Mouse (Mus musculus): ENCODE data around the gene Map2k5. TPM values are rescaled to one million over a fixed set of nuclear protein-coding genes. Genes with fewer than 3 reads are reported as not detected.

Map2k5 gene
- total RNA-seq, 2 experiments from 2014 or later = 10.4 to 18.8 TPM

DNA sequence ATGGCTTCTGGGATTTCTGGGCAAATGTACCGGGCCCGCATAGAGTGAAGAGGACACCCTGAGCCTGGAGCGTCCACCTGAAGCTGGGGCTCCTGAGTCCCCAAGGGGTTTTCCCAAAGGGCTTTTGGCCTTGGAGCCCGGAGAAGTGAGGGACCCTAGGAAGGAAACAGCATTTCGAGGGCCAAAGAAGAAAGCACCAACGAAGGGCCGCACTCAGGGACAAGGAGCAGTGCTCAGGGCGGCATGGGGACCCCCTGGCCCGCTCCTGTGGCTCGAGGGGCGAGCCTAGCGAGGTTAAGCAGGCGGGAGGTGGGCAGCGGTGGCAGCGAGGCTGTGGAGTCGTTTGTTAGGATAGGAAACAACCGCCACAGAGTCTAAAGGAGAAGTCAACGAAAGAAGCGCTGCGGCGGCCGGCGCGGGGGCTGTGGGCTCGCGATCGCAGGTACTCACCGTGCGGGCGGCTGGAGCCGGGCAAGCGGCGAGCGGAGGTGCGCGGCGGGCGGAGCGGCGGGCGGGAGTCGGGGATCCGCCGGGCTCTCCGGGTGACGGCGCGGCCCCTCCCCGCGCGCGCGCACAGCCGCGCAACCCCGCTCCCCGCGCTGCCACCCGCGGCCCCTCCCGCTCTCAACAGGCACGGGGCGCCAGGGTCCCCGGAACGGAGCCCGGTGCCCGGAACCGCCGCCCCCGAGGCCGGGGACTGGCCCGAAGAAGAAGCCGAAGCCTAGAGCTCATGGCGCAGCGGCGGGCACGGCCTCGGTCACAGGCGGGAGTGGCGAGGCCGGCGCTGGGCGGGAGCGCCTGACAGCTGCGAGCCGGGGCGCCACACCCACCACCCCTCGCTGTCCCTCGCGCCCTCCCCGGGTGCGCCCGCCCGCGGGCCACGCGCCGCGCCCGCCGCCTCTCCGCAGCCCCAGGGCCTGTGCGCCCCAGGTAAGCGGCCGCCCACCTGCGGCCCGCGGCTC lies 229.0 kb downstream of the Map2k5 start, which contains the start of gene Skor1:
Gene Skor1, minus strand, starts transcription at position 552 of the 962 bp plus-strand sequence.
- ATAC-seq (ENCODE audit: poor library complexity, severe bottlenecking) = no peak

GRCm38 (mm10) chr9:63147786-63148409 lies 229.8 kb downstream of the Map2k5 start:
- ATAC-seq (ENCODE audit: poor library complexity, severe bottlenecking) = no peak

GRCm38 (mm10) chr9:63147296-63147695 lies 230.4 kb downstream of the Map2k5 start:
- no peak for ATAC-seq (ENCODE audit: poor library complexity, severe bottlenecking)

- ATAC-seq (ENCODE audit: poor library complexity, severe bottlenecking) = no peak
Observed at GRCm38 (mm10) chr9:63146856-63147274, 230.8 kb downstream of the Map2k5 start.

GRCm38 (mm10) chr9:63146126-63146855 lies 231.4 kb downstream of the Map2k5 start:
- ATAC-seq (ENCODE audit: poor library complexity, severe bottlenecking) = no peak

DNA sequence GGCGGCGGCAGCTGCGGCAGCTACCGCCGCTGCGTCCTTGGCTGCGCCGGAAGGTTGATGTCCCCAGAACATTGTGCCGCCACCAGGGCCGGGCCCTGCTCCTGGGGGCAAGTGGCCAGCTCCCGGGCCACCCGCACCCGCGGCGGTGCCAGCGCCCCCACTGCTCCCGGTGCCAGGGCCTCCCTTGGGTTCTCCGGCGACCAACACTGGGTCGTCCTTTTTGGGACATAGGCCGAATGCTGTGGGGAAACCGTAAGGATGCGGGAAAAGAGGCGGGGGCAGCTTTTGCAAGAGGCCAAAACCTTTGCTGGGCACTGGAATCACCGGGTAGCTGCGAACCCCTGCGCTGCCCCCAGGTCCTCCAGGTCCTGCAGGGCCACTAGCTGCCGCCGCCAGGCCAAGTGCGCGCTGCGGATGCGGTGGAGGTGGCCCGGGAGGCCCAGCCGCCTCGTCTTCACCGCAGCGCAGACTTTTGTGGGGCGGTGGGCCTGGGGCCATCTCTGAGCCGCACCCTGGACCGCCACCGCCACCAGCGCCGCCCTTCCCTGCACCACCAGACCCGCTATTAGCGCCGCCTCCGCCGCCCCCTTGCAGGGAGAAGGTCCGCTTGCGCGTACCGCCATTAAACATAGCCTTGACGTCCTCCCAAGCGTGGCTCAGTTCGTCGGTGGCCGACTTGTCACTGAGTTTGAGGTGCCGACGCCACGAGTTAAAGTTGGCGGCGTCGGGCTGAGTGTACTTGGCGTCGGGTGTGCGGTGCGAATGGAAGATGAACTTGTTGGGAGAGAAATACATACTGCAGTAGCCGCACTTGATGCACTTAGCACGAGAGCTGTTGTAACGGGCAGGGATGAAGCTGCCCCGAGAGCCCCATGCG lies 232.2 kb downstream of the Map2k5 start:
- ATAC-seq (ENCODE audit: poor library complexity, severe bottlenecking) = no peak

DNA sequence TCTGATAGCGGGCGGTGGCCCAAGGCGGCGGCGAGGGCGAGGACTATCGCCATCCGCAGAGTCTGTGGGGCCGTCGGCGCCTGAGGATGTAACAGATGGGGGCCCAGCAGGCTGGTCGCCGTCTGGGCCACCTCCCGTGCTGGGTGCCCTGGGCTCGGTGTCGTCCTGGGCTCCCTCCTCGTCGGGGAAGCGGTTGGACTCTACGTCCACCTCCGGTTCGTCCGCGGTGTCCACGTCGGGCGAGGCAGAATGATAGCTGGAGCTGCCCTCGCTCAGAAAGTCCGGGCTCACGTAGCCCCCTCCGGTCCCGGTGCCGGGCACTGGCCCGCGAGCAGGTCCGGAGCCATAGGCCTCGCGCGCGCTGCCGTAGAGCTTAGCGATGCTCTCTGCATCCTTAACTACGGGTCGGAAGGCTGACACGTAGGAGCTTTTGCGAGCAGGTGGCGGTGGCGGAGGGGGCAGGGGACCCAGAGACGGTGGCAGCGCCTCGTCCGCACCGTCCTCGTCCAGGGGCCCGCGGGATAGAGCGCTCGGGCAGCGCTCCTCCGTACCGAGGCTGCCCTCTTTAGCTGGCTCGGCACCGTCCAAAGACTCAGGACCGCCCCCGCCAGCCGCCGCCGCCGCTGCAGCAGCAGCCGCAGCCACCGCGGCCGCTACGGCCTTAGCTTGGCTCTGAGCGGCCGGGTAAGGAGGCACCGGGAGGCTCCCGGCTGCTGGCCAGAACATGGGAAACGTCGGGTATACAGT lies 233.0 kb downstream of the Map2k5 start:
- ATAC-seq (ENCODE audit: poor library complexity, severe bottlenecking) = no peak

DNA sequence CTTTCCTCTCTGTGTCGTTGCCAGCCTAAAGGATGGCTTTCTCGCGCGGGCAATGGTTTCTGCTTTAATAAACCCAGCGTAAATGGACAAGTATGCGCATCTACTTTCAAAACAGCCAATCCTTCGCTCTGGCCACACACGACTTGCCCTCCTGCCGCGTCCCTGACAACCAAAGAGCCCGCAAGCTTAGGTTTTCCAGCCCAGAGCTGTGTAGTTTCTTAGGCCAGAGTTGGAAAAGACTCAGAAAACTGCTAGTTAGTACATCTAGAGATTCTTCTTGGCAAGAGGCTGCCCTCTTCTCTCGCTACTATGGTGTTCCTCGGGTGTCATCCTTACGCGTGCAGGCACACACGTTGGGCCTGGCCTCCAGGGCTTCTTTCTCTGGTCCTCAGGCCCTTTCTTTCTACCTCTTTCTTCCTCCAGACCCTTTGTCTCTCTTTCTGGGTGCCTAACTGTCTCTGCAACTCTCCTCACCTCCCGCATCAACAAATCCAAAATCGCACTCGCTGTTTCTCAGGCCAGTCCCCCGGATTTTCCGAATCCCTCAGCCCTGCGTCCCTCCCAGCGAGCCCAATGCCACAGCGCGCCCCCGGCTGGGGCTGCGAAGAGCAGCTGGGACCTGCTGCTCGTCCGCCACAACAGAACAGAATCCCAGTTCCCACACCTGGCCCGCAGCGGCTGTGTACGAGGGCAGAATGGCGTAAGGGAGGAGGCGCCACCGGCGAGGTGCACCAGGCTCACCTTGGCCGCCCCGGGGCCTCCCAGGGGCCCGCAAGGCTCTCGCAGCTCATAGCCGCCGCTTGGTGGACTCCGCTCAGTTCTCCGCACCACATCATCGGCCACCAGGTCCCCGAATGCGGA lies 233.8 kb downstream of the Map2k5 start:
- no peak for ATAC-seq (ENCODE audit: poor library complexity, severe bottlenecking)

DNA sequence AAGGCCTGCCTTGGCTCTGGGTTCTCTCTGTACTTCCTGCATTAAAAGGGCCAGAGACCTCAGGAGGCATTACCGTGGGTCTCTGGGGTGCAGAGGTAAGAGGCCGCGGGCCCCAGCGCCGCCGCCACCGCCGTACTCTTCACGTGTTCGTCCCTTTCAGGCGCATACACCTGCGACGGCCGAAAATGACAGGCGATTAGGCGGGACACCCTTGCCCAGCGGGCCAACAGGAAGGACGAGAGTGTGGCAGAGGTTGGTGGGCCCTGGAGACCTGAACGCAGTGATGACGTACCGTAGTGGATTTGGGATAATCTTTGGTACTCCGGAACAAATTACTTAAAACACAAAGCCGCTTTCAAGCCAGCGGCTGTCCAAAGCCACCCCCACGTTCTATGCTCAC lies 234.5 kb downstream of the Map2k5 start:
- ATAC-seq (ENCODE audit: poor library complexity, severe bottlenecking) = no peak

DNA sequence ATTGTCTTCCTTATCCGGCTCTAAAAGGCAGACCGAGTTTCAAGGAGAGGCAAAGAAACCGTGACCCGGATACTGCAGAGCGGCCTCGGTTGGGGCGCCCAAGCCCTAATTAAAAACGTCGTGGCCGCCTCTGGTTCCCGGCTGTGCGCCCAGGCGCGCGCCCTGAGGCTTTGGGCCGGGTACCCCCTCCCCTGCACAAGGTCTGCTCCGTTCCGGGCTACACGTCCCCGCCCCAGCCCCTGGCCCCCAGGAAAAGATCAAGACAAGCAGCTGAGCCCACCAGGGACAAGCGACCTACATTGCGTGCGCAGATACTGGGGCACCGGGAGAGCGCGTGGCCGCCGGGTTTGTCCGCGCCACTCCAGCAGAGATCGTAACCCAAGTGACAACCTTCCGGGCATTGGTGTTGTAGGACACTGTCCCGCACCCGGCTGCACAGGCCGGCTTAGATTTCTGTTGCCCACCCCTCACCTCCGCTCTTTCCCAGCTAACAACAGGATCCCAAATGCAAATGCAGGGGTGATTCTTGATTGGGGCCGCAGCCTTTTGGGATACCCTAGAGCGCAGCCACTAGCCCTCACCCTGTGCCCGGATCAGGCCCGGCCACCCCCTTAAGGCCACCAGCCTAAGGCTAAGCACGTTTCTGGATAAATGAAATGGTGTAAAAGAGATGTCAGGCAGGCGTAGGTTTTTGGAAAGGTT lies 235.2 kb downstream of the Map2k5 start:
- no peak for ATAC-seq (ENCODE audit: poor library complexity, severe bottlenecking)

DNA sequence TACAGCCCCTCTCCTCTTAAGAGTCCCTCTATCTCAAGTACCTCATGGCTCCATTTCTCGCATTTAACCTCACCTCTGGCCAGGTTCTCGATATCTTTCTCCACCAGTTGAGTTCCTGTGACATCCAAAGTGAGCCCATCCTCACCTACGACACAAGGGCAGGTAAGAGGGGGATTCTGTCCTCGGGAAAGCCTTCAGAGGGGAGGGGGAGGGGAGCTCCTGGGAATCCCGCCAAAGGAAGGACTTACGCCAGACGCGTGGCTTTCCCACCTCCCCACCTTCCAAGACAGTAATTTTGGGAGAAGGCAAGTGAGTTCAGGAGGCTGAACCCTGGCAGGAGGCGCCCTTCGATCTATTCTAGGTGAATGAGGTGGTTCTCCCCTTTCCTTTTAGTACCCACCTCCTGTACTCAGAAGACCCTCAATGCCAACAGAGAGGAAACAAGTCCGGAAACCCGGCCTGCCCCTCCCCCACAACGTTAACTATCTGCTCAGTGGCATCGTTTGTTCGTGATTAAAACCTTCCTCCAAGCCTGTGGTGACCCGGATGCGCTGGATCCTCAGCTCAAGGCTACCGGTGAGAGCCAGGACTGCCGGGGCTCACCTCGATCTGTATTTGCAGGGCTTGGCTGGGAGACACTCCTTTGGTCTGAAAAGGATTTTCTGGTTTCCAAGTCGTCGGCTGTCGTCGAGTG lies 235.9 kb downstream of the Map2k5 start:
- no peak for ATAC-seq (ENCODE audit: poor library complexity, severe bottlenecking)

DNA sequence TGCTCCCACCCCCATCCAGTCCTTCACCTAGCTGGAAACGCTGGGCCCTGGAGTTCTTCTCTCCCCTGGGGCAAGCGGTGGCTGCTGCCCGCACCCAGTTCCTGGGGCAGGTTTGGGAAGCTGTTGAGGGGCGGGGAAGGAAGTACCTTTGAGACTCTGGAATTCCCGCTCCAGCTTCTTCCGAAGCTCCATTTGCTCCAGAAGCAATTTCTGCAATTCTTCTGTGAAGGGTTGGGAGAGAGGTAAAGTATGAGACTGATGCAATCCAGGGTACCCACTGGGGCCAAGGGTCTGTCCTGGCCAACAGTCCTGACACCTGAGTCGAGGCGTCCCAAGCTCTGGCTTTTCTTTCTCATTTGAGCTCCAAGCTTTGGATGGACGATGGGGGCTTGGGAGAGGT lies 237.5 kb downstream of the Map2k5 start:
- no peak for ATAC-seq (ENCODE audit: poor library complexity, severe bottlenecking)

- ATAC-seq (ENCODE audit: poor library complexity, severe bottlenecking) = no peak
Observed at GRCm38 (mm10) chr9:63139661-63140060, 238.0 kb downstream of the Map2k5 start.

DNA sequence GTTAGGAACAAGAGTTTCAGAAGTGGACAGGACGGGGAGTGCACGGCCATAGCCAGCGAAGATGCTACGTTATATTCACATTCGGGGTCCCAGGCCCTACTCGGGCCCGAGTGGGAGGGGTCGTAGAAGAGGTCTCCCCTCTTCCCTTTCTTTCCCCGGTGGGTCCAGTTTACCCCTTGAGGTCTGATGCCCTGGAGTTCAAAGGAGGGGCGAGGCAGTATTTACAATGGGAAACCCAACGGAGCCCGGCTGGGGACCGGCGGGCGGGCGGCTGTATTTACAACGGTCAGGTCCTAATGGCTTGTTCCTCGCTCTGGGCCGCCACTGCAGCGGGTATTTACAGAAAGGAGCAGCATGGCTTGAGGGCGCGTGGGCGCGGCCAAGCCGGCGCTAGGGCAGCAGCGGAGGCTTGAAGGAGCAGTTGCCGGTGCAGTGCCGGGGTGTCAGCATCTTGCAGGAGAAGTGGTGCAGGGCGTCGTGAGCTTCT lies 239.2 kb downstream of the Map2k5 start:
- ATAC-seq (ENCODE audit: poor library complexity, severe bottlenecking) = no peak

DNA sequence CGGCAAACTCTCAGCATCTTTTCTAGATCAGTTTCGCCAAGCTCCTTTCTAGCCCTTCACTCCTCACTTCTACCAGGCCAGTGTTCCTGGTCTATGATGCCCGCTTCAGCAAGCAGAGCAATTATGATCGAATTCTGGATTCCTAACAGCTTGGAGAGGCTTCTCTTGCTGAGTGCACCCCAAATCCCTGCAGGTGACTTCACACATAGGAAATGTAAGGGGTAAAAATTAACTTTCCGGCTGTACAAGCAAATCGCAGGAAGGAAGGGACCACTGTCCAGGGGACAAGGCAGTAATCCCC lies 240.1 kb downstream of the Map2k5 start:
- no peak for ATAC-seq (ENCODE audit: poor library complexity, severe bottlenecking)

GRCm38 (mm10) chr9:63136756-63137614 lies 240.7 kb downstream of the Map2k5 start:
- ATAC-seq (ENCODE audit: poor library complexity, severe bottlenecking) = no peak

DNA sequence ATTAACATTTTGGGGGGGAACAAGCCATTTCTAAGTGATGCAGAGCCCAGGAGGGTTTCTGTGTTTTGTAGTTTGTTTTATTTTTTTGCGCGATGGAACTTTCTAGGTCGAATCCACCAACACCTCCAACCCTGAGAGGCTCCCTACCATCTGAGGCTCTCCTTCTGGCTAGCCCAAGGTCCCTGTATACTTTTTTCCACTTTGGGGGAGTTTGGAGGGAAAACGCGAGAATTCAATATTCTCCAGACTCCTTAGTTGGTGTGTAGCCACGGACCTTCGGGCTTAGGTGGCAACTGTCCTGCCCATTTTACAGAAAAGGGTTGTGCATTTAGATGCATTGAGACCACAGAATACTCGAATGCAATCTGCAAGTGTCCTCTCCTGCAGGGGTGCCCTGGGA lies 241.5 kb downstream of the Map2k5 start:
- no peak for ATAC-seq (ENCODE audit: poor library complexity, severe bottlenecking)

All from megakaryocyte, adult 5-6 weeks (primary cell).